Mouse (Mus musculus) intestine, postnatal 0 days (tissue): ENCODE measurements around the gene Gnaq. TPM values are rescaled to one million over a fixed set of nuclear protein-coding genes. Genes with fewer than 3 reads are reported as not detected.

Source experiments
- ATAC-seq: fragments of 200-750 bp; cut with Nextera tagmentation; 2 replicates; pipeline ENCODE4 v1.8.0; 2017; ENCODE audit warnings: mild to moderate bottlenecking, moderate TSS enrichment, moderate library complexity
- H3K27ac ChIP-seq: fragments of 300-500 bp; sonication (generic); 2 replicates; pipeline ENCODE4 v1.5.1; 2014; ENCODE audit warnings: mild to moderate bottlenecking, low read depth, low read length, moderate library complexity
- H3K27me3 ChIP-seq: fragments of 300-500 bp; sonication (generic); replicated peaks from 2 replicates; pipeline ENCODE4 v1.6.1; 2014; ENCODE audit warnings: low read length, mixed read lengths; ENCODE audit not compliant: control insufficient read depth, insufficient read depth
- H3K36me3 ChIP-seq: fragments of 300-500 bp; sonication (generic); 2 replicates; pipeline ENCODE4 v1.6.1; 2014; ENCODE audit warnings: mild to moderate bottlenecking, moderate library complexity; ENCODE audit not compliant: control insufficient read depth, insufficient read depth
- H3K4me1 ChIP-seq: fragments of 300-500 bp; sonication (generic); replicated peaks from 2 replicates; pipeline ENCODE4 v1.6.1; 2014; ENCODE audit warnings: antibody characterized with exemption, low read length, mixed read lengths; ENCODE audit not compliant: control insufficient read depth, insufficient read depth
- H3K4me2 ChIP-seq: fragments of 300-500 bp; sonication (generic); replicated peaks from 2 replicates; pipeline ENCODE4 v1.6.1; 2014; ENCODE audit warnings: low read depth, mild to moderate bottlenecking, moderate library complexity
- H3K4me3 ChIP-seq: fragments of 300-500 bp; sonication (generic); 2 replicates; pipeline ENCODE4 v1.5.1; 2014; ENCODE audit warnings: low read depth, low read length
- H3K9ac ChIP-seq: fragments of 300-500 bp; sonication (generic); 2 replicates; pipeline ENCODE4 v1.6.1; 2014; ENCODE audit warnings: mild to moderate bottlenecking, low read depth, low read length
- H3K9me3 ChIP-seq: fragments of 300-500 bp; sonication (generic); 2 replicates; pipeline ENCODE4 v1.6.1; 2016; ENCODE audit warnings: mixed run types; ENCODE audit not compliant: control insufficient read depth
- CTCF ChIP-seq: sonication (generic); IDR thresholded peaks from 2 replicates; pipeline ENCODE4 v1.5.1; 2016; ENCODE audit warnings: low read depth, mild to moderate bottlenecking, control low read depth, antibody characterized with exemption, moderate library complexity
- WGBS: fragments of 180-500 bp; shearing (Covaris S2); extraction: QIAGEN DNeasy Blood & Tissue Kit; methylation state at CpG from one replicate; pipeline ENCODE4 v1.1.7; 2014; 5-methylcytosine and 5-hydroxymethylcytosine counted together
- polyA plus RNA-seq: library from polyadenylated mRNA; unstranded; fragments of >200 nt; fragmentation: Nextera tagmentation; extraction: Ambion mirVana; gene quantifications from 2 replicates; pipeline ENCODE4 v1.2.1, GENCODE M21; 2015

Gene Gnaq
- polyA plus RNA-seq, 1 experiment from 2014 or later = 17.1 TPM

- no peaks in the 10 kb centered on the region for H3K4me1 ChIP-seq
- no peak for TF ChIP-seq CTCF
- H3K4me3 ChIP-seq = no peak overlapping the region
- no peak for ATAC-seq
- H3K9me3 ChIP-seq = no peaks in the 10 kb centered on the region
- 100% methylated on average over 1 of the region's 1 CpGs for WGBS
- no peak overlapping the region for H3K4me2 ChIP-seq
- no peak overlapping the region for H3K27ac ChIP-seq
- no peaks in the 10 kb centered on the region for H3K36me3 ChIP-seq
- no peaks in the 10 kb centered on the region for H3K27me3 ChIP-seq
- no peak overlapping the region for H3K9ac ChIP-seq
Measured at GRCm38 (mm10) chr19:16237034-16237433, 104.4 kb downstream of the Gnaq start.

GRCm38 (mm10) chr19:16238072-16238471 is 105.4 kb downstream of the Gnaq start:
- H3K9ac ChIP-seq = no peak overlapping the region
- H3K4me1 ChIP-seq = no peaks in the 10 kb centered on the region
- TF ChIP-seq CTCF = no peak
- no peaks in the 10 kb centered on the region for H3K27me3 ChIP-seq
- 70% methylated on average over 4 of the region's 4 CpGs for WGBS
- no peak for ATAC-seq
- no peak overlapping the region for H3K4me3 ChIP-seq
- H3K36me3 ChIP-seq = no peaks in the 10 kb centered on the region
- H3K9me3 ChIP-seq = no peaks in the 10 kb centered on the region
- H3K27ac ChIP-seq = no peak overlapping the region
- no peak overlapping the region for H3K4me2 ChIP-seq

GRCm38 (mm10) chr19:16238512-16238911 is 105.9 kb downstream of the Gnaq start:
- H3K36me3 ChIP-seq = no peaks in the 10 kb centered on the region

GRCm38 (mm10) chr19:16242708-16243107 is 110.1 kb downstream of the Gnaq start:
- ATAC-seq = no peak
- 0 out of 2 replicates have a peak, but pooled peaks cover 3% of the 10 kb centered on the region for H3K36me3 ChIP-seq
- H3K4me2 ChIP-seq = no peak overlapping the region
- H3K9ac ChIP-seq = no peak overlapping the region
- no peak for TF ChIP-seq CTCF
- no peaks in the 10 kb centered on the region for H3K9me3 ChIP-seq
- no peak overlapping the region for H3K27ac ChIP-seq
- 65% methylated on average over 3 of the region's 3 CpGs for WGBS
- no peaks in the 10 kb centered on the region for H3K4me1 ChIP-seq
- no peak overlapping the region for H3K4me3 ChIP-seq
- no peaks in the 10 kb centered on the region for H3K27me3 ChIP-seq

More at GRCm38 (mm10) chr19:16238512-16238911, 105.9 kb downstream of the Gnaq start:
- H3K27ac ChIP-seq = no peak overlapping the region
- H3K9me3 ChIP-seq = no peaks in the 10 kb centered on the region
- TF ChIP-seq CTCF = no peak
- H3K4me3 ChIP-seq = no peak overlapping the region
- H3K9ac ChIP-seq = no peak overlapping the region
- no peak overlapping the region for H3K4me2 ChIP-seq
- no peak for ATAC-seq
- WGBS = 58% methylated on average over 2 of the region's 2 CpGs
- H3K4me1 ChIP-seq = no peaks in the 10 kb centered on the region
- H3K27me3 ChIP-seq = no peaks in the 10 kb centered on the region

- Histone ChIP-seq H3K9ac (no peak overlapping the region), H3K4me2 (no peak overlapping the region), H3K27ac (no peak overlapping the region), H3K27me3 (no peaks in the 10 kb centered on the region), H3K4me1 (no peaks in the 10 kb centered on the region), H3K4me3 (no peak overlapping the region), H3K36me3 (0 out of 2 replicates have a peak, but pooled peaks cover 3% of the 10 kb centered on the region), H3K9me3 (no peaks in the 10 kb centered on the region)
- TF ChIP-seq CTCF = no peak
- whole genome bisulfite sequencing = 86% methylated on average over 2 of the region's 2 CpGs
- ATAC-seq = no peak
Measured at GRCm38 (mm10) chr19:16249025-16249424, 116.4 kb downstream of the Gnaq start.

GRCm38 (mm10) chr19:16250921-16251320 is 118.3 kb downstream of the Gnaq start:
- no peaks in the 10 kb centered on the region for H3K9me3 ChIP-seq
- H3K9ac ChIP-seq = no peak overlapping the region
- H3K27me3 ChIP-seq = no peaks in the 10 kb centered on the region
- TF ChIP-seq CTCF = no peak
- no peak overlapping the region for H3K27ac ChIP-seq
- H3K4me1 ChIP-seq = no peaks in the 10 kb centered on the region
- 56% methylated on average over 3 of the region's 3 CpGs for WGBS
- H3K4me2 ChIP-seq = no peak overlapping the region
- no peaks in the 10 kb centered on the region for H3K36me3 ChIP-seq
- ATAC-seq = no peak
- no peak overlapping the region for H3K4me3 ChIP-seq

GRCm38 (mm10) chr19:16251819-16252218 is 119.2 kb downstream of the Gnaq start:
- H3K4me3 ChIP-seq = no peak overlapping the region
- H3K27me3 ChIP-seq = no peaks in the 10 kb centered on the region
- H3K4me1 ChIP-seq = no peaks in the 10 kb centered on the region
- TF ChIP-seq CTCF = no peak
- H3K36me3 ChIP-seq = no peaks in the 10 kb centered on the region
- H3K4me2 ChIP-seq = no peak overlapping the region
- no peak overlapping the region for H3K27ac ChIP-seq
- H3K9me3 ChIP-seq = no peaks in the 10 kb centered on the region
- no peak overlapping the region for H3K9ac ChIP-seq
- 67% methylated on average over 5 of the region's 5 CpGs for WGBS
- no peak for ATAC-seq
